Mouse (Mus musculus): ENCODE measurements around the gene Trappc1. TPM values are rescaled to one million over a fixed set of nuclear protein-coding genes. Genes with fewer than 3 reads are reported as not detected.
A peak's percentile ranks its signal among the peaks of the same experiment; 100 is the strongest.
"Not testable (repeated sequence)": the region's sequence is repeated elsewhere in the genome, so short reads cannot be mapped to it uniquely, and the experiment has no call there.

The Trappc1 gene
- 10 to 100 TPM; 68.9 to 69.5 TPM for total RNA-seq (2021)

GRCm38 (mm10) chr11:69323667-69324111 is at the start of gene Trappc1, which contains the start of gene Cntrob:
Gene Trappc1 (plus strand): TSS chr11:69323980.
Gene Cntrob (minus strand): TSS chr11:69323775.
- peak; percentile 99 to 100 for DNase-seq (ENCODE audit: extremely low spot score in 1 of 2, low spot score in 2 of 2)
- intact Hi-C loops (cut with DNase I), result loop anchor here (5.0 kb wide), 1 partner anchor 51 kb away; no protein-coding TSS in a partner anchor

DNA sequence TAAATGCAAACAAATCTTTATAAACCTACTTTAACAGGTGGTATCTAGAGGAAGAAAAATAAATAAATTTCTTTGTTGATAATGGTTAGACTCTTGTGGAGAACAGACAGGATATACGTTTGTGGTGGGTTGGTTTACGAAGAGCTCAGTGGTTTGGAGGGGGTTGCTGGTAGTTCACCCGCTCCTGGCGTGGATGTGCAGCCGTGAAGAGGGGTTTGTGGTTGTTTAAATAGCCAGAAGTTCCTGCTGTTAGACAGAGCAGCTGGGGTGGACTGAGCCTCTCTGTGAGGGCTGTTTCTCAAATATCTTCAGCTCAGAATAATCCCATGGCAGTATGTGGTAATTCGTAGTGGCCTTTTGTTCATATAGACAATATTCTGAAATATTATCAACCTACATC is 48.1 kb upstream of the Trappc1 start:
- no peak for DNase-seq (ENCODE audit: extremely low spot score in 1 of 2, low spot score in 2 of 2)
- intact Hi-C loops (cut with DNase I), result no loop called here

GRCm38 (mm10) chr11:69276081-69276480 is 47.7 kb upstream of the Trappc1 start:
- no peak for DNase-seq (ENCODE audit: extremely low spot score in 1 of 2, low spot score in 2 of 2)
- intact Hi-C loops (cut with DNase I), result no loop called here

DNA sequence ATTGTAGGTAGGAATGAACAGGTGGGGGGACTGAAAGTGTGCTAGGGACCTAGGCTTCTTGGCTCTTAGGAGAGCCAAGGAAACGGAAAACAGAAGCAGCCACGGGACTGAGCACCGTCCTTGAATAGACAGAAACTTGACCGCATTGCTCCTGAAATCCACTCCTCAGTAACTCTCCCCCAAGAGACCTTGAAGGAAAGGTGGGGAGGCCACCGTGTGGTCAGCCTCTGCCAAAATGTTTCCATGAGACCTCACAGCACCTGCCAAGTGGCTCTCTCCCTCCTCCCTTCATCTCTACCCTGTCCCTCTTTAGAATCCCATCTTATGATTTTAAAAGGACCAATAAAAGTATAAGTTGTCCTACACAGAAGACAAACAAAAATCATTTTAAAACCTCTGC is 46.5 kb upstream of the Trappc1 start:
- intact Hi-C loops (cut with DNase I), result no loop called here

DNA sequence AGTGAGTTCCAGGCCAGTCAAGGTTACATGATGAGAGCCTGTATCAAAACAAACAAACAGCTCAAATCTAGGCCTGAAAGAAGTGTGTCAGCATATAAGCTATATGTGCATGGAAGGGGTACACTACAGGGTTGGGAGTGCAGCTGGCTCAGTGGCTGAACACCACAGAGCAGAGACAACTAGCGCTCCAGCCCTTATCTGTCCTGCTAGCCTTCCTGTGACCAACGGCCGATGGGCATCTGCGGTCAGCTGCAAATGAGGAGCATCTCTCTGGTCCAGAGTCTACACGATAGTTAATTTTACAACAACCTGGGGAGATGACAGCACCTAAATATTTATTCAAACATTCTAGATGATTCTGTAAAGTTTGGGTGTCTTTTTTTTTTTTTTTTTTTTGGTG is 32.7 kb upstream of the Trappc1 start:
- intact Hi-C loops (cut with DNase I), result no loop called here

More for the DNA sequence above, 46.5 kb upstream of the Trappc1 start:
- no peak for DNase-seq (ENCODE audit: extremely low spot score in 1 of 2, low spot score in 2 of 2)

GRCm38 (mm10) chr11:69295286-69295685 is 28.5 kb upstream of the Trappc1 start:
- no peak for DNase-seq (ENCODE audit: extremely low spot score in 1 of 2, low spot score in 2 of 2)
- intact Hi-C loops (cut with DNase I), result no loop called here

More for the DNA sequence above, 32.7 kb upstream of the Trappc1 start:
- no peak for DNase-seq (ENCODE audit: extremely low spot score in 1 of 2, low spot score in 2 of 2)

GRCm38 (mm10) chr11:69297799-69298198 is 26.0 kb upstream of the Trappc1 start:
- intact Hi-C loops (cut with DNase I), result no loop called here
- DNase-seq (ENCODE audit: extremely low spot score in 1 of 2, low spot score in 2 of 2), result no peak

- no peak for DNase-seq (ENCODE audit: extremely low spot score in 1 of 2, low spot score in 2 of 2)
- intact Hi-C loops (cut with DNase I), result no loop called here
Observed at GRCm38 (mm10) chr11:69298231-69298630, 25.5 kb upstream of the Trappc1 start.

DNA sequence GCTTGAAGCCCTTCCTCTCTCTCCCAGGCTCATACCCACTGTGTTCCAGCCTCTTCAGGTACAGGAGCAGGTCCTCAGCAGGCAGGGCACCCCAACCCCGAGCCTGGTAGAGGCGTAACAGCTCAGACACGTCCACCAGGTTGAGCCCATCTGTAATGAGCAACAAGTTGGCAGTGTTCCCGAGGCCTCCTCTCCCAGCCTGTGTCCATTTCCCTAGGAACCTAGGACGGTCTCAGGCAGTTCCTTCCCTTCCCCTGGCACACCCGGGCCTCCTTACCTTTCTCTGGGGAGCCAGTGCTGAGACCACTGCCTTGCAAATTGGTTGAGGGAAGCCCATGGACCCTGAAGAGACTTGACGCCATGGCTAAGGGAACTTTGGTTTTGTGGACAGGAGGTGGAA is 21.0 kb upstream of the Trappc1 start:
- intact Hi-C loops (cut with DNase I), result no loop called here

GRCm38 (mm10) chr11:69305291-69305690 is 18.5 kb upstream of the Trappc1 start:
- intact Hi-C loops (cut with DNase I), result no loop called here
- DNase-seq (ENCODE audit: extremely low spot score in 1 of 2, low spot score in 2 of 2), result no peak

More for the DNA sequence above, 21.0 kb upstream of the Trappc1 start:
- no peak for DNase-seq (ENCODE audit: extremely low spot score in 1 of 2, low spot score in 2 of 2)

DNA sequence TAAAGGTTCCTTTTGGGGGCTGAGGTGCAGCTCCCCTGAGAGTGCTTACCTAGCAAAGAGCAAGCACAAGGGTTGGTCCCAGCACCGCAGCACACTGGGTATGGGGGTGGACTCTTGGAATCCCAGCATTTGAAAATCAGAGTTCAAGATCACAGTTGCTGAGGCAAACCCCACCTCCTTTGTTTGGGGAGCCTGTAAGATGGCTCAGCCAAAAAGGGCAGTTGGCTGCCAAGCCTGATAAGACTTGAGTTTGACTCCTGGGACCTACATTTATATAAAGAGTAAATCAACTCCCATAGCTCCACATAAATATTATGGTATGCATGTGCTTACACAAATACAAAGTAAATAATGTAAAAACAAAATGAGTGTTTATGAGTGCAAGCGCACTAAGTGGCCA is 17.7 kb upstream of the Trappc1 start:
- intact Hi-C loops (cut with DNase I), result no loop called here
- DNase-seq (ENCODE audit: extremely low spot score in 1 of 2, low spot score in 2 of 2), result no peak

- no peak for DNase-seq (ENCODE audit: extremely low spot score in 1 of 2, low spot score in 2 of 2)
Observed at GRCm38 (mm10) chr11:69311266-69311665, 12.5 kb upstream of the Trappc1 start.

GRCm38 (mm10) chr11:69316361-69316760 is 7.4 kb upstream of the Trappc1 start:
- DNase-seq (ENCODE audit: extremely low spot score in 1 of 2, low spot score in 2 of 2), result no peak
- intact Hi-C loops (cut with DNase I), result no loop called here

More at GRCm38 (mm10) chr11:69311266-69311665, 12.5 kb upstream of the Trappc1 start:
- intact Hi-C loops (cut with DNase I), result no loop called here

DNA sequence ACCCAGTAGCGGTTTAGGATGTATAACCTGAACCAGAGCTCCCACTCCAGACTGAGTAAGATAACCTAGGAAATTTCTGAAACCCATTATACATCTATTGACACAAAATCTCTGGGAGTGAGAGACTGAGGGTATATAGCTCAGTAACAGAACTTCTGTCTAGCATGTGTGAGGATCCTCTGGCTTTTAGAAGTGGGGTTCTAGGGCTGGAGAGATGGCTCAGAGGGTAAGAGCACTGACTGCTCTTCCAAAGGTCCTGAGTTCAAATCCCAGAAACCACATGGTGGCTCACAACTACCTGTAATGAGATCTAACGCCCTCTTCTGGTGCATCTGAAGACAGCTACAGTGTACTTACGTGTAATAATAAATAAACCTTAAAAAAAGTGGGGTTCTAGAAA is 5.8 kb upstream of the Trappc1 start:
- DNase-seq (ENCODE audit: extremely low spot score in 1 of 2, low spot score in 2 of 2); intact Hi-C loops (cut with DNase I): not testable (repeated sequence)

- intact Hi-C loops (cut with DNase I), result loop anchor here (5.0 kb wide), 1 partner anchor 49 kb away; no protein-coding TSS in a partner anchor
- DNase-seq (ENCODE audit: extremely low spot score in 1 of 2, low spot score in 2 of 2), result no peak
Observed at GRCm38 (mm10) chr11:69321580-69321979, 2.2 kb upstream of the Trappc1 start.

DNA sequence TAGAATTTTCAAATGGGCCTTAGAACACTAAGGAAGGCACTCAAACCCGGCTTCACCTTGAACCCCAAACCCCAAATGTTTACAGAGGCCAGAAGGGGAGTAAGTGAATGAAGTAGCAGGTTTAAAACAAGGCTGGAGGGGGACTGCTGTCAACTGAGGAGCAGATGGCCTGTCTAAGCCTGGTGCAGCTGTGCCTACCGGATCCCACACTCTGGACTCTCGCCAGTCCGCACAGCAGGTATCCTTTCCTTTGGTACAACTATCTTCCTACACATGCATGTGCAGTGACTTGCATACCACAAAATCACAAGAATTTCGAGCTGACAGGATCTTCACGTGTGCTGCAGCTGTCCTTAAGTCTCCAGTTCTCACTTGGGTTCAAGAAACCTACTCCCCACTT is 1.8 kb upstream of the Trappc1 start:
- intact Hi-C loops (cut with DNase I), result loop anchor here (5.0 kb wide), 1 partner anchor 50 kb away; no protein-coding TSS in a partner anchor
- DNase-seq (ENCODE audit: extremely low spot score in 1 of 2, low spot score in 2 of 2), result peak in 1 of 2 experiments; percentile 61

GRCm38 (mm10) chr11:69322693-69323471 is 898 bp upstream of the Trappc1 start:
- intact Hi-C loops (cut with DNase I), result loop anchor here (5.0 kb wide), 1 partner anchor 51 kb away; no protein-coding TSS in a partner anchor

GRCm38 (mm10) chr11:69324749-69325148 is 969 bp downstream of the Trappc1 start:
- intact Hi-C loops (cut with DNase I), result loop anchor here (5.0 kb wide), 1 partner anchor 52 kb away; no protein-coding TSS in a partner anchor
- DNase-seq (ENCODE audit: extremely low spot score in 1 of 2, low spot score in 2 of 2), result no peak

More at GRCm38 (mm10) chr11:69322693-69323471, 898 bp upstream of the Trappc1 start:
- no peak for DNase-seq (ENCODE audit: extremely low spot score in 1 of 2, low spot score in 2 of 2)

DNA sequence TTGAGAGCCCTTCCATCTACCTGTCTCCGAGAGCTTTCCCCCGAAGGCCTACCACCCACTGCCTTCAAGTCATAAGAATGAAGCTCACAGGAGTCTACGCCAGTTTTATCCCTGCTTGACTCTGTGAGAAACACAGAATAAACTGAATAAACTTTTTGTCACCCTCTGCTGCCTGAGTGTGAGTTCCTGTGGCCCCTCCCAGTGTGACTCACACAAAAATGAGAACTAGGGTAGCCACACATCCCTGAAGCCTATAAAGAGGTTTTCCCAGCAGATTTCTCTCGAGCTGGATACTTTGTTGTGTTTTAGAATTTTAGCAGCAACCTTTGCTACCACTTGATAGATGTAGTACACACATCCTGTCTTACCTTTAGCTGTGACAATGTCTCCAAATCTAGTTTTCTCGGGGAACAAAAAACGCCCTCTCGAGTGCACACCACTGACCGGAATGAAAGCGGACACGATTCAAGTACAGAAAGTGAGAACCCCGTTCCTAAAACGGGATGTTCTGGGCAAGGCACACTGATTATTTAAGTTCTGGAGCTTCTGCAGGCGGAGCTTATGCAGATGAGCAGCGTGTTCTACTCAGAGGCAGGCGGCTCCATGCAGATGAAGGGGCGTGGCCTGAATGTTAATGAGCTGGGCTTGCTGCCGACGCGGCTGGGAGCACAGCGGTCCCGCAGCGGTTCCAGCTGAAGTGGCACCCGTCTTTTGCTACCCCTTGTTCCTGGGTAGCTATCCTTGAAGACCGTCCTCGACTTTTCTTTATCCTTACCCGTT is 2.0 kb downstream of the Trappc1 start, which contains the start of gene Kcnab3:
Gene Kcnab3, plus strand, starts transcription at position 631 of the 780 bp plus-strand sequence.
- intact Hi-C loops (cut with DNase I), result no loop called here
- DNase-seq (ENCODE audit: extremely low spot score in 1 of 2, low spot score in 2 of 2), result peak; percentile 82 to 91
